Mouse (Mus musculus): Measurements from ENCODE around the gene Lig1.

Lig1 gene

DNA sequence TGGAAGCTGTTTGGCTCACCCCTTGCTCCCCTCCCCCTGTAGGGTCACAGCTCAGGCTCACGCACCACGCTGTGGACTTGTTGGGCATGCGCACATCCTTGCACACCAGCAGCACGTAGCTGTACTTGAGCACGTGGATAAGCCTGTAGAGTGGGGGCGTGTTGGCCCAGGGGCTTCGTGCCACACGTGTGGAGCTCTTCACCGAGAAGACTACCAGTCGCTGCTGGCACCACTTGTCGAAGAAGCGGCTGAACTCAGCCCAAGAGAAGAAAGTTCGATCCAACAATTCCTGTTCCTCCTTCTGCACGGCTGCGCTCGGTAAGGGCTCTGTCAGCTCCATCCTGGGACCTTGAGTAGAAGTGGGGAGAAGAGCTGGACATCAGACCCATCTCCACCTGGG is at the start of gene Lig1:
TSS of gene Lig1 (plus strand) at position 203 of the 400 bp plus-strand sequence.
- H3K4me1 ChIP-seq (replicated peaks; ENCODE audit: low read depth, low read length): peaks cover 24% of the 10 kb centered on the region
- H3K4me3 ChIP-seq (replicated peaks; ENCODE audit: low read length): peak within 1 kb of the TSS; percentile 86
- H3K27me3 ChIP-seq (ENCODE audit: insufficient read depth, low read length): no peaks in the 10 kb centered on the region
- peaks cover 48% of the 10 kb centered on the region for H3K36me3 ChIP-seq (ENCODE audit: insufficient read depth, low read length)
- TF ChIP-seq CTCF (conservative IDR thresholded peaks at IDR 0.05; ENCODE audit: low read length) (no peak), NANOG (IDR thresholded peaks at IDR 0.05; ENCODE audit: borderline replicate concordance, low read length) (no peak), POU5F1 (IDR thresholded peaks at IDR 0.05; ENCODE audit: borderline replicate concordance, low read length) (no peak)
- no peaks in the 10 kb centered on the region for H3K9me3 ChIP-seq (ENCODE audit: low read length)

DNA sequence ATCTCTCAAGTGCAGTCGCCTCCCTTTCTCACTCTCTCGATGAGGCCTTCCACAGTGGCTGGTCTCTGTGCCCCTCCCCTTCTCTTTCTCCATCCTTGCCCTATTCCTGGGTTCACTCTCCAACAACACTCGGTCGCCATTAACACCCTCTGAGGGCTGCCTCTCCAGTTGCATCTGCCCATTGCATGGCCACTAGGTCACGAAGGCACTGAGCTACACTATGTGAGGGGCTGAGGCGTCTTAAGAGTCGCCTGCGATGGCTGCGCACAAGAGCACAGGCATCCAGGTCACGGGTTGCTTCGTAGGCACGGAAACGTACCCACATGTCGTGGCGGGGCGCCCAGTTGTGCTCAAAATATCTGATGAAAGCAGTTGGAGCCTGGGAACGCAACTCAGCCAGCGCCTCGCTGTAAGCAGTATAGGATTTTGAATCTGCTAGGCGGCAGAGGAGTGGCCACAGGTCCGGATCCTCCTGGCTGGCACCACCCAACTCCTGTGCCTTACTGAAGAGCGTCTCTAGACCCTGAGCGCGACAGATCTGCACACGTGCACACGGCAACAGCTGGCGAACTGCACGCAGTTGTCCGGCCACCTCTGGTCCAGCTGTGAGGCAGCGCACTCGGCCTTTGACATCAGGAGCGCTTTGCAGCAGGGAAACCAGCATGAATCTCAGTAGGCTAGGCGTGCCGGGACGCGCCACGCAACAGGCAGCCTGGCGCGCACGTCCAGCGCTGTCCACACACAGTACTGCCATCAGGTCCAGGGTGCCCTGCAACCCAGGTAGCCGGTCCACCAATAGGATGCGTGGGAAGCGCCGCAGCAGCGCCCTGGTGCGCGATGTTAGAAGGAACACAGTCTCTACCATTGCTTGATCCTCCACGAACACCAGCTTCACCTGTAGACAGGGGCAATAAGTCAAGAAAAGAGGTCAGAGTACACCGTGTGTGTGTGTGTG is 16.1 kb upstream of the Lig1 start:
- H3K36me3 ChIP-seq (ENCODE audit: insufficient read depth, low read length): no peaks in the 10 kb centered on the region
- peaks cover 15% of the 10 kb centered on the region for H3K4me1 ChIP-seq (replicated peaks; ENCODE audit: low read depth, low read length)
- peaks cover 32% of the 10 kb centered on the region for H3K27me3 ChIP-seq (ENCODE audit: insufficient read depth, low read length)
- no peaks in the 10 kb centered on the region for H3K9me3 ChIP-seq (ENCODE audit: low read length)
- peak overlapping the region; percentile 73 for H3K4me3 ChIP-seq (replicated peaks; ENCODE audit: low read length)
- TF ChIP-seq POU5F1 (IDR thresholded peaks at IDR 0.05; ENCODE audit: borderline replicate concordance, low read length): no peak
- TF ChIP-seq NANOG (IDR thresholded peaks at IDR 0.05; ENCODE audit: borderline replicate concordance, low read length): no peak
- TF ChIP-seq CTCF (conservative IDR thresholded peaks at IDR 0.05; ENCODE audit: low read length): no peak

DNA sequence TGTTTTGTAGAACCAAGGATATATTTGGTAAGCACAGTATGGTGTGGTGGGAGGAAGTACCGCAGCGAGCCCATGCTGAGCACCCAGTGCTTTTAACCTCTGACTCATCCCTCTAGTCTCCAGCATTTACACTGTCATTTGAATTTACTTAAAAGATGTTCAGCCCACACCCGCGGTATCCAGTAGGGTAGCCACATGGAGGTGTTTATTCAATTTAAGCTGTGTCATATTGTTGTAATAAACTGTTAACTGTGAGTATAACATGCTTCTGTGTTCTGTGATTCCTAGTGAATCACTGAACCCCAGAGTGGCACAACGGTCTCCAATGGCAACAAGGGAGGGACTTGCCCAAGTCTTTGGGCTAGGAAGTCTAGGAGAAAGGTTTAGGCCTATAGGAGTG is 13.2 kb upstream of the Lig1 start:
- H3K4me3 ChIP-seq (replicated peaks; ENCODE audit: low read length): no peak overlapping the region
- H3K9me3 ChIP-seq (ENCODE audit: low read length): no peaks in the 10 kb centered on the region
- peaks cover 15% of the 10 kb centered on the region for H3K4me1 ChIP-seq (replicated peaks; ENCODE audit: low read depth, low read length)
- no peak for TF ChIP-seq POU5F1 (IDR thresholded peaks at IDR 0.05; ENCODE audit: borderline replicate concordance, low read length)
- TF ChIP-seq CTCF (conservative IDR thresholded peaks at IDR 0.05; ENCODE audit: low read length): no peak
- TF ChIP-seq NANOG (IDR thresholded peaks at IDR 0.05; ENCODE audit: borderline replicate concordance, low read length): no peak
- H3K27me3 ChIP-seq (ENCODE audit: insufficient read depth, low read length): peaks cover 32% of the 10 kb centered on the region
- no peaks in the 10 kb centered on the region for H3K36me3 ChIP-seq (ENCODE audit: insufficient read depth, low read length)

DNA sequence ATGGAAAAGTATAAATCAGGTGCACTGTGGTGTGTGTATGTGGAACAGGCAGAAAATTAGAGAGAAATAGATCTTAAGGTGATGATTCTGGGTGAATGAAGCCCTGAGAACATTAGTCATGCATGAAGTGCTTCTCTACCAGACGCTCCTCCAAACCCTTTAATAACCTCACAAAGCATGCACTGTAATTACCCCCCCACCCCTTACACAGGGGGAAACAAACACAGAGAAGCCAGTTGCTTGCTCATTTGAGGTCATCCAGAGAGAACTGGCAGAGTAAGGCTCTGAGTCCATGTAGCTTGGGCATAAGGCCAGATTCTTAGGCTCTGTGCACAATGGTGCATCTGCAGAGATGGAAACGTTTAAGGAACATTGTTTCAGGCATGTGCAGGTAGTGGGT is 12.7 kb upstream of the Lig1 start:
- H3K27me3 ChIP-seq (ENCODE audit: insufficient read depth, low read length): peaks cover 28% of the 10 kb centered on the region
- TF ChIP-seq POU5F1 (IDR thresholded peaks at IDR 0.05; ENCODE audit: borderline replicate concordance, low read length) (no peak), NANOG (IDR thresholded peaks at IDR 0.05; ENCODE audit: borderline replicate concordance, low read length) (no peak), CTCF (conservative IDR thresholded peaks at IDR 0.05; ENCODE audit: low read length) (no peak)
- no peak overlapping the region for H3K4me3 ChIP-seq (replicated peaks; ENCODE audit: low read length)
- peaks cover 19% of the 10 kb centered on the region for H3K4me1 ChIP-seq (replicated peaks; ENCODE audit: low read depth, low read length)
- H3K36me3 ChIP-seq (ENCODE audit: insufficient read depth, low read length): no peaks in the 10 kb centered on the region
- no peaks in the 10 kb centered on the region for H3K9me3 ChIP-seq (ENCODE audit: low read length)

DNA sequence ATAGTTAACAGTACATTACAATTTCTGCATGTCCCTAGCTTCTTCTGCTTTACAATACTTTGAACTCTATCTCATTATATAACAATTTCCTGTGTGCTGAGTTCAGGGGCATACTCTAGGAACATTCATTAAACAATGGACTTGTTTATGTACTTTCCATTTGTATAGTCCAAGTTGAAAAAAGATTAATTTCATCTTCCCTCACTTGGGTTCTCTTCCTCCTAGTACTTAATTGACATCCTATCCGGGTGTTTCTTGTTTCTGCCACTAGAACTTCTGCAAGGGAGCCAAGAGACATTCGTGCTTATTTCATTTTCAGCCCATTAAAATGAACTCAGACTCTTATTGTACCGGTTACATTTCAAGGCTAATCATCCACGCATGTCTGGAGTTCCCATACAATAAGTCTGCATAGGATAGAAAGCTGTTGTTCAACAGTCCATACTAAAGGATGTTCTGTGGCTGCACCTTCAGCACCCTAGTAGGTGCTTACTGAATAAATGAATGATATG is 8.3 kb upstream of the Lig1 start:
- Histone ChIP-seq H3K4me3 (replicated peaks; ENCODE audit: low read length) (peak overlapping the region; percentile 59; the same call in 1 of the 2 replicates), H3K9me3 (ENCODE audit: low read length) (no peaks in the 10 kb centered on the region), H3K36me3 (ENCODE audit: insufficient read depth, low read length) (no peaks in the 10 kb centered on the region), H3K27me3 (ENCODE audit: insufficient read depth, low read length) (no peaks in the 10 kb centered on the region), H3K4me1 (replicated peaks; ENCODE audit: low read depth, low read length) (peaks cover 7% of the 10 kb centered on the region)
- TF ChIP-seq NANOG (IDR thresholded peaks at IDR 0.05; ENCODE audit: borderline replicate concordance, low read length) (no peak), POU5F1 (IDR thresholded peaks at IDR 0.05; ENCODE audit: borderline replicate concordance, low read length) (no peak), CTCF (conservative IDR thresholded peaks at IDR 0.05; ENCODE audit: low read length) (no peak)

DNA sequence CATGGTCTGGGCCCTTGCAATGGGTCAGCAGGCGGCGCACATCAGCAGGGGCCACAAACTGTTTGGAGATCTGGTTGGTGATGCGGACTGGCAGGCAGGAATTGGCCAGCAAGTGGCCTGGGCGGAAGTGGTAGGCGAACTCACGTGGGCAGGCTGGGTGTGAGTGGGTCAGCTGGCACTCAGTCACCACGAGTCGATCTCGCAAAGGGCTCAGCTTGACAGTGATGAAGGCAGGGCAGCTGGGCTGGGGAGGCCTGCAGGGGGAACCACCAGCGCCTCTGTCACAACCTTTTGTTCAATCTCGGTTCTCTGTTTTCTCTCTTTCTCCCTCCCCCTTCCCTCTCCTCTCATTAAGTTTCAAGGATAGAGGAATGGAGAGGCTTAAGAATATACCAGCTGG is 7.7 kb upstream of the Lig1 start:
- H3K27me3 ChIP-seq (ENCODE audit: insufficient read depth, low read length): no peaks in the 10 kb centered on the region
- H3K4me1 ChIP-seq (replicated peaks; ENCODE audit: low read depth, low read length): peaks cover 7% of the 10 kb centered on the region
- H3K4me3 ChIP-seq (replicated peaks; ENCODE audit: low read length): peak overlapping the region; percentile 59
- no peak for TF ChIP-seq CTCF (conservative IDR thresholded peaks at IDR 0.05; ENCODE audit: low read length)
- no peak for TF ChIP-seq NANOG (IDR thresholded peaks at IDR 0.05; ENCODE audit: borderline replicate concordance, low read length)
- no peak for TF ChIP-seq POU5F1 (IDR thresholded peaks at IDR 0.05; ENCODE audit: borderline replicate concordance, low read length)
- H3K9me3 ChIP-seq (ENCODE audit: low read length): no peaks in the 10 kb centered on the region
- H3K36me3 ChIP-seq (ENCODE audit: insufficient read depth, low read length): no peaks in the 10 kb centered on the region

DNA sequence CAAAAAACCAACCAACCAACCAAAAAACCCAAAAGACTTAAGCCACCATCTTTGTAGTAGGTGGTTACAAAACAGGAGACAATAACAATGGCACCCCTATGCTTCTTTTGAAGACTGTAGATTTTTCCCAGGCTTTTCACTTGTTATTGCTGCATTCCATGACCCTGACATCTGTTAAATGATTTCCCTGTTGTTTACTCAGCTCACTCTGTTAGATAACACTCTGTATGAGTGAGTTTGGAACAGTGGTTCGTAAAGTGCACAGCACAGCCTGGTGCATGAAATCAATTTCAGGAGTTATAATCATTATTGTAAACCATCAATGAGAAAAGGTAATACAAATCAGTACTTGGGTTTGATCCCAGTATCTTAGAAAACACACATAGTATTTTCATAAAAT is 5.4 kb upstream of the Lig1 start:
- Histone ChIP-seq H3K9me3 (ENCODE audit: low read length) (no peaks in the 10 kb centered on the region), H3K4me1 (replicated peaks; ENCODE audit: low read depth, low read length) (peaks cover 8% of the 10 kb centered on the region), H3K27me3 (ENCODE audit: insufficient read depth, low read length) (no peaks in the 10 kb centered on the region), H3K36me3 (ENCODE audit: insufficient read depth, low read length) (peaks cover 21% of the 10 kb centered on the region), H3K4me3 (replicated peaks; ENCODE audit: low read length) (no peak overlapping the region)
- TF ChIP-seq POU5F1 (IDR thresholded peaks at IDR 0.05; ENCODE audit: borderline replicate concordance, low read length) (no peak), CTCF (conservative IDR thresholded peaks at IDR 0.05; ENCODE audit: low read length) (no peak)

DNA sequence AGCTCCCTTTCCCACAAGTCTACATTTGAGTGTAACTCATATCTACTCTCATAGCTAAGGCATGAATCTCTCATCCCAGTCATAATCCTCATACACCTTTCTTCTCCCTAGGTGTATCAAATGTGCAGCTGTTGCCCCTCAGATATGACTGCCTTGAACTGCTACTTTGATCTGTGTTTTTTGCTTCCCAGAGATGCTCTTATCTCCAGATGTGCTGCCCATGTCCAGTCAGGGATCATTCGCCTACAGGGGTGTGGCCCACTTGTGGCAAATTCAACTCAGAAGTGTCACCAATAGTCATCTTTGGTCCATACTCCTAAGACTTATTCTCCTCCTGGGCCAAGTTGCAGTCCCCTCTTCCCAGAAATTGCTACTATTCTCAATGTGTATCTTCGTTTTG is 750 bp downstream of the Lig1 start:
- Histone ChIP-seq H3K4me3 (replicated peaks; ENCODE audit: low read length) (peak overlapping the region; percentile 86), H3K36me3 (ENCODE audit: insufficient read depth, low read length) (peaks cover 56% of the 10 kb centered on the region), H3K9me3 (ENCODE audit: low read length) (no peaks in the 10 kb centered on the region), H3K27me3 (ENCODE audit: insufficient read depth, low read length) (no peaks in the 10 kb centered on the region), H3K4me1 (replicated peaks; ENCODE audit: low read depth, low read length) (peaks cover 24% of the 10 kb centered on the region)
- no peak for TF ChIP-seq NANOG (IDR thresholded peaks at IDR 0.05; ENCODE audit: borderline replicate concordance, low read length)

Data from E14TG2a.4 (cell line).